Mouse (Mus musculus) spleen, embryonic (tissue): ENCODE measurements at regions not wholly inside any gene's neighbourhood (a gene's known extent, or its start where the extent isn't known, plus 50 kb on each side); places are given as distances from the start of the nearest gene placed in this dataset.
"Not testable (repeated sequence)": the region's sequence is repeated elsewhere in the genome, so short reads cannot be mapped to it uniquely, and the experiment has no call there.

Experiments used
- CTCF ChIA-PET: fragments of 350-600 bp; sonication (Branson Sonifier 250); formaldehyde crosslinking; loops from one replicate; lab custom pipeline; 2022; lab: Charles Lee

- CTCF ChIA-PET, result no interaction called here
Observed at GRCm38 (mm10) chr5:102123285-102123684, 53.6 kb upstream of the Wdfy3 start.

GRCm38 (mm10) chr5:102126737-102127136 is 57.0 kb upstream of the Wdfy3 start:
- CTCF ChIA-PET, result no interaction called here

- CTCF ChIA-PET, result no interaction called here
Observed at GRCm38 (mm10) chr5:102147991-102148390, 78.3 kb upstream of the Wdfy3 start.

GRCm38 (mm10) chr5:102149481-102150129 is 79.9 kb upstream of the Wdfy3 start:
- CTCF ChIA-PET, result no interaction called here

GRCm38 (mm10) chr5:102159621-102160020 is 89.9 kb upstream of the Wdfy3 start:
- CTCF ChIA-PET, result no interaction called here

- CTCF ChIA-PET, result no interaction called here
Observed at GRCm38 (mm10) chr5:102167981-102168380, 98.3 kb upstream of the Wdfy3 start.

- CTCF ChIA-PET, result no interaction called here
Observed at GRCm38 (mm10) chr5:102171808-102172207, 102.1 kb upstream of the Wdfy3 start.

GRCm38 (mm10) chr5:102180250-102180649 is 110.5 kb upstream of the Wdfy3 start:
- CTCF ChIA-PET, result no interaction called here

GRCm38 (mm10) chr5:102188951-102189350 is 119.2 kb upstream of the Wdfy3 start:
- CTCF ChIA-PET, result not testable (repeated sequence)

GRCm38 (mm10) chr5:102206456-102206855 is 136.7 kb upstream of the Wdfy3 start:
- CTCF ChIA-PET, result no interaction called here

- CTCF ChIA-PET, result no interaction called here
Observed at GRCm38 (mm10) chr5:102206953-102207352, 137.2 kb upstream of the Wdfy3 start.

GRCm38 (mm10) chr5:102213145-102213544 is 143.4 kb upstream of the Wdfy3 start:
- CTCF ChIA-PET, result interaction anchor here (0.5 kb wide), 1 partner anchor 657 kb away, joined by 5 read pairs; no protein-coding TSS in a partner anchor

- CTCF ChIA-PET, result no interaction called here
Observed at GRCm38 (mm10) chr5:102227131-102227530, 157.4 kb upstream of the Wdfy3 start.

GRCm38 (mm10) chr5:102242614-102243013 is 172.9 kb upstream of the Wdfy3 start:
- CTCF ChIA-PET, result no interaction called here

- CTCF ChIA-PET, result no interaction called here
Observed at GRCm38 (mm10) chr5:102244706-102245105, 175.0 kb upstream of the Wdfy3 start.

- CTCF ChIA-PET, result no interaction called here
Observed at GRCm38 (mm10) chr5:102248747-102249146, 179.0 kb upstream of the Wdfy3 start.

GRCm38 (mm10) chr5:102251076-102251475 is 181.4 kb upstream of the Wdfy3 start:
- CTCF ChIA-PET, result no interaction called here

- CTCF ChIA-PET, result no interaction called here
Observed at GRCm38 (mm10) chr5:102253786-102254185, 184.1 kb upstream of the Wdfy3 start.

GRCm38 (mm10) chr5:102257104-102257503 is 187.4 kb upstream of the Wdfy3 start:
- CTCF ChIA-PET, result no interaction called here

GRCm38 (mm10) chr5:102261621-102262020 is 191.9 kb upstream of the Wdfy3 start:
- CTCF ChIA-PET, result no interaction called here

- CTCF ChIA-PET, result no interaction called here
Observed at GRCm38 (mm10) chr5:102266451-102266850, 196.7 kb upstream of the Wdfy3 start.

- CTCF ChIA-PET, result no interaction called here
Observed at GRCm38 (mm10) chr5:102267150-102267549, 197.4 kb upstream of the Wdfy3 start.

- CTCF ChIA-PET, result no interaction called here
Observed at GRCm38 (mm10) chr5:102269204-102269603, 199.5 kb upstream of the Wdfy3 start.

- CTCF ChIA-PET, result no interaction called here
Observed at GRCm38 (mm10) chr5:102275621-102276020, 205.6 kb upstream of the Arhgap24 start.
